In genomic region chr7:141391625-141392551, GRCm38 (mm10) we compare ENCODE assay signal across 8 mouse cellular contexts. TPM values are rescaled to one million over a fixed set of nuclear protein-coding genes. Genes with fewer than 3 reads are reported as not detected.
DNase-seq lines count a peak whose midpoint lies in the region; ATAC-seq and TF ChIP-seq lines count a peak whose summit lies in the region.

Gene Taldo1, plus strand, starts transcription at chr7:141392199.

- H3K36me3 ChIP-seq in erythroblast, embryonic 14.5 days (ENCODE audit: control insufficient read depth): peaks cover 32% of the 10 kb centered on the region
- H3K36me3 ChIP-seq in heart, embryonic 12.5 days: peaks cover 17% of the 10 kb centered on the region
- peaks cover 5% of the 10 kb centered on the region; the same call in 1 of the 2 replicates for H3K36me3 ChIP-seq in kidney, postnatal 0 days (ENCODE audit: insufficient read depth, low read length)
- peaks cover 4% of the 10 kb centered on the region; the same call in 1 of the 2 replicates for H3K36me3 ChIP-seq in liver, embryonic 11.5 days (ENCODE audit: control insufficient read depth, insufficient read depth, low read length)
- H3K36me3 ChIP-seq in stomach, embryonic 14.5 days (ENCODE audit: control insufficient read depth, insufficient read depth, low read length): peaks cover 11% of the 10 kb centered on the region; the same call in 1 of the 2 replicates

- peak within 1 kb of the TSS; percentile 70 for H3K4me3 ChIP-seq in erythroblast, embryonic 14.5 days (replicated peaks)
- peak within 1 kb of the TSS; percentile 75 for H3K4me3 ChIP-seq in heart, embryonic 12.5 days
- H3K4me3 ChIP-seq in kidney, postnatal 0 days (replicated peaks; ENCODE audit: low read depth, low read length): peak within 1 kb of the TSS; percentile 72
- peak within 1 kb of the TSS; percentile 75 for H3K4me3 ChIP-seq in liver, embryonic 11.5 days (ENCODE audit: low read depth, low read length)
- H3K4me3 ChIP-seq in stomach, embryonic 14.5 days (ENCODE audit: low read depth, low read length): peak within 1 kb of the TSS; percentile 72

- H3K27me3 ChIP-seq in erythroblast, embryonic 14.5 days (ENCODE audit: control insufficient read depth): no peaks in the 10 kb centered on the region
- no peaks in the 10 kb centered on the region; the same call in 1 of the 2 replicates for H3K27me3 ChIP-seq in heart, embryonic 12.5 days (replicated peaks)
- H3K27me3 ChIP-seq in kidney, postnatal 0 days (ENCODE audit: insufficient read depth, low read length): no peaks in the 10 kb centered on the region
- H3K27me3 ChIP-seq in liver, embryonic 11.5 days (replicated peaks; ENCODE audit: control insufficient read depth, insufficient read depth, low read length): no peaks in the 10 kb centered on the region
- no peaks in the 10 kb centered on the region for H3K27me3 ChIP-seq in stomach, embryonic 14.5 days (ENCODE audit: control insufficient read depth, insufficient read depth, low read length)

- peak within 1 kb of the TSS; percentile 86 for H3K9ac ChIP-seq in heart, embryonic 12.5 days
- H3K9ac ChIP-seq in kidney, postnatal 0 days (ENCODE audit: low read depth, low read length): peak within 1 kb of the TSS; percentile 63
- peak within 1 kb of the TSS; percentile 74 for H3K9ac ChIP-seq in liver, embryonic 11.5 days (ENCODE audit: low read depth, low read length)
- peak within 1 kb of the TSS; percentile 52 for H3K9ac ChIP-seq in stomach, embryonic 14.5 days (replicated peaks; ENCODE audit: low read depth, low read length)

- H3K4me1 ChIP-seq in erythroblast, embryonic 14.5 days (ENCODE audit: control insufficient read depth): peaks cover 89% of the 10 kb centered on the region
- H3K4me1 ChIP-seq in heart, embryonic 12.5 days (replicated peaks): peaks cover 15% of the 10 kb centered on the region
- peaks cover 6% of the 10 kb centered on the region for H3K4me1 ChIP-seq in kidney, postnatal 0 days (replicated peaks; ENCODE audit: insufficient read depth, low read length)
- H3K4me1 ChIP-seq in liver, embryonic 11.5 days (replicated peaks; ENCODE audit: control insufficient read depth, insufficient read depth, low read length): peaks cover 57% of the 10 kb centered on the region
- peaks cover 11% of the 10 kb centered on the region for H3K4me1 ChIP-seq in stomach, embryonic 14.5 days (ENCODE audit: control insufficient read depth, insufficient read depth, low read length)

- under 1% methylated on average over 57 of the region's 57 CpGs for WGBS in heart, embryonic 12.5 days
- under 1% methylated on average over 57 of the region's 57 CpGs for WGBS in kidney, postnatal 0 days
- under 1% methylated on average over 57 of the region's 57 CpGs for WGBS in liver, embryonic 11.5 days
- under 1% methylated on average over 57 of the region's 57 CpGs for WGBS in stomach, embryonic 14.5 days

- ATAC-seq in heart, embryonic 12.5 days (ENCODE audit: insufficient number of reproducible peaks, low FRiP score): peak; percentile 94
- ATAC-seq in kidney, postnatal 0 days (replicated peaks; ENCODE audit: low FRiP score, low read depth): peak; percentile 94
- peak; percentile 83 for ATAC-seq in liver, embryonic 11.5 days (replicated peaks; ENCODE audit: low FRiP score)
- peak; percentile 93 for ATAC-seq in stomach, embryonic 14.5 days (ENCODE audit: insufficient number of reproducible peaks, insufficient read depth, low FRiP score, low read depth)

- peak within 1 kb of the TSS; percentile 81 for H3K27ac ChIP-seq in heart, embryonic 12.5 days (ENCODE audit: poor library complexity, severe bottlenecking)
- peak within 1 kb of the TSS; percentile 81 for H3K27ac ChIP-seq in kidney, postnatal 0 days
- H3K27ac ChIP-seq in liver, embryonic 11.5 days (ENCODE audit: low read depth, low read length): peak within 1 kb of the TSS; percentile 90
- peak within 1 kb of the TSS; percentile 53; the same call in 1 of the 2 replicates for H3K27ac ChIP-seq in stomach, embryonic 14.5 days (ENCODE audit: low read length)

- peak; percentile 95 to 96 for DNase-seq in B cell, adult 2 months
- peak; percentile 97 for DNase-seq in brain, adult 2 months (ENCODE audit: low read depth, low spot score)
- peak; percentile 99 for DNase-seq in kidney, postnatal 0 days (ENCODE audit: low spot score)
- DNase-seq in liver, embryonic 11.5 days (ENCODE audit: low spot score): peak; percentile 95
- peak; percentile 96 for DNase-seq in naive thymus-derived CD4-positive, alpha-beta T cell, adult 2 months (ENCODE audit: low read depth)

- peak within 1 kb of the TSS; percentile 95 for H3K4me2 ChIP-seq in heart, embryonic 12.5 days
- H3K4me2 ChIP-seq in kidney, postnatal 0 days (ENCODE audit: low read length): peak within 1 kb of the TSS; percentile 82
- H3K4me2 ChIP-seq in liver, embryonic 11.5 days: peak within 1 kb of the TSS; percentile 96
- H3K4me2 ChIP-seq in stomach, embryonic 14.5 days (replicated peaks; ENCODE audit: low read depth, low read length): peak within 1 kb of the TSS; percentile 94

- H3K9me3 ChIP-seq in erythroblast, embryonic 14.5 days (ENCODE audit: control insufficient read depth, low read length): no peaks in the 10 kb centered on the region
- no peaks in the 10 kb centered on the region for H3K9me3 ChIP-seq in heart, embryonic 12.5 days (replicated peaks)
- H3K9me3 ChIP-seq in kidney, postnatal 0 days (replicated peaks; ENCODE audit: low read length): no peaks in the 10 kb centered on the region
- no peaks in the 10 kb centered on the region for H3K9me3 ChIP-seq in liver, embryonic 11.5 days (ENCODE audit: control insufficient read depth, low read length)
- no peaks in the 10 kb centered on the region for H3K9me3 ChIP-seq in stomach, embryonic 14.5 days (ENCODE audit: control insufficient read depth, low read depth, low read length)

- no peak for TF ChIP-seq CTCF in kidney, postnatal 0 days (IDR thresholded peaks at IDR 0.05; ENCODE audit: low read depth)

RNA-seq across cellular contexts. Expression of gene Taldo1, which starts in this region (rescaled TPM):
- 53.1 and 91.9 TPM in 2 replicates for polyA plus RNA-seq in erythroblast, embryonic 14.5 days (2012)
- 276 and 284 TPM in 2 replicates for polyA plus RNA-seq in heart, embryonic 12.5 days (2016; fragmentation: Nextera tagmentation; extraction: Ambion mirVana)
- 420 and 440 TPM in 2 replicates for polyA plus RNA-seq in kidney, postnatal 0 days (2015; fragmentation: Nextera tagmentation; extraction: Ambion mirVana)
- polyA plus RNA-seq in liver, embryonic 11.5 days (2014; fragmentation: Nextera tagmentation; extraction: Ambion mirVana): 442 and 472 TPM in 2 replicates
- 252 and 262 TPM in 2 replicates for polyA plus RNA-seq in stomach, embryonic 14.5 days (2014; fragmentation: Nextera tagmentation; extraction: Ambion mirVana)

Comparison
In these comparisons a context has a peak if more than half of its experiments do, and no peak if none do; other contexts are left out.
1. Peak in every context shown above with its lines: DNase-seq, ATAC-seq, H3K4me3 ChIP-seq and H3K27ac ChIP-seq.